Mouse (Mus musculus) left cerebral cortex, adult 2 months (tissue): ENCODE data around the gene Orm1. TPM values are rescaled to one million over a fixed set of nuclear protein-coding genes. Genes with fewer than 3 reads are reported as not detected.

Experiments
- DNase-seq, 2 experiments: peaks; one replicate each; pipeline ENCODE4 v3.0.0; 2021 to 2022; ENCODE audit warnings: low spot score in 2 of 2, mixed read lengths in 1 of 2; ENCODE audit errors: extremely low spot score in 1 of 2
- H3K27ac ChIP-seq: fragments of 200-600 bp; 2 replicates; pipeline ENCODE4 v1.8.1; 2022
- H3K4me3 ChIP-seq: fragments of 200-600 bp; 2 replicates; pipeline ENCODE4 v1.8.1; 2022
- CTCF ChIP-seq: fragments of 200-600 bp; IDR thresholded peaks from 2 replicates; pipeline ENCODE4 v1.8.1; 2022; ENCODE audit warnings: antibody characterized with exemption, mild to moderate bottlenecking, moderate library complexity
- intact Hi-C: fragments of 180-260 bp; cut with DNase I; formaldehyde crosslinking; loops from one replicate; pipeline ENCODE4 v1.15.1; 2025
- total RNA-seq, 2 experiments: library from RNA; stranded (reverse); gene quantifications; 2 replicates each; pipeline ENCODE4 v1.2.3; 2021

Orm1 gene
- total RNA-seq, 2 experiments from 2014 or later: not detected

GRCm38 (mm10) chr4:63362150-63362549 is 17.8 kb downstream of the Orm1 start, which contains the start of gene Orm2:
Gene Orm2 (plus strand): TSS chr4:63362449.
- intact Hi-C loops: no loop called here
- H3K4me3 ChIP-seq: no peak within 1 kb of the TSS
- no peak for DNase-seq
- no peak within 1 kb of the TSS for H3K27ac ChIP-seq
- no peak for TF ChIP-seq CTCF

GRCm38 (mm10) chr4:63368577-63368976 is 24.2 kb downstream of the Orm1 start:
- H3K27ac ChIP-seq: no peak overlapping the region
- peak; percentile 83 to 93 for DNase-seq
- TF ChIP-seq CTCF: peak; percentile 100
- no peak overlapping the region for H3K4me3 ChIP-seq
- intact Hi-C loops: loop anchor here (1.0 to 2.0 kb wide), 2 partner anchors 40 to 1122 kb away; no protein-coding TSS in a partner anchor

GRCm38 (mm10) chr4:63370897-63371296 is 26.5 kb downstream of the Orm1 start:
- no peak overlapping the region for H3K4me3 ChIP-seq
- DNase-seq: no peak
- TF ChIP-seq CTCF: no peak
- no peak overlapping the region for H3K27ac ChIP-seq
- intact Hi-C loops: no loop called here

- TF ChIP-seq CTCF: peak; percentile 57
- Histone ChIP-seq H3K27ac (no peak overlapping the region), H3K4me3 (no peak overlapping the region)
- DNase-seq: peak; percentile 22 to 24
- intact Hi-C loops: no loop called here
Observed at GRCm38 (mm10) chr4:63371890-63372289, 27.5 kb downstream of the Orm1 start.

- H3K27ac ChIP-seq: no peak overlapping the region
- no peak for DNase-seq
- no peak overlapping the region for H3K4me3 ChIP-seq
- TF ChIP-seq CTCF: no peak
- intact Hi-C loops: no loop called here
Observed at GRCm38 (mm10) chr4:63373404-63373803, 29.0 kb downstream of the Orm1 start.

GRCm38 (mm10) chr4:63374331-63374730 is 30.0 kb downstream of the Orm1 start:
- Histone ChIP-seq H3K27ac (no peak overlapping the region), H3K4me3 (no peak overlapping the region)
- intact Hi-C loops: no loop called here
- no peak for TF ChIP-seq CTCF
- DNase-seq: no peak

GRCm38 (mm10) chr4:63375367-63375766 is 31.0 kb downstream of the Orm1 start:
- no peak overlapping the region for H3K4me3 ChIP-seq
- DNase-seq: no peak
- no peak overlapping the region for H3K27ac ChIP-seq
- intact Hi-C loops: no loop called here
- no peak for TF ChIP-seq CTCF

- TF ChIP-seq CTCF: peak; percentile 17
- intact Hi-C loops: no loop called here
- Histone ChIP-seq H3K27ac (no peak overlapping the region), H3K4me3 (no peak overlapping the region)
- no peak for DNase-seq
Observed at GRCm38 (mm10) chr4:63377483-63377882, 33.1 kb downstream of the Orm1 start.

- H3K27ac ChIP-seq: no peak overlapping the region
- DNase-seq: no peak
- no peak overlapping the region for H3K4me3 ChIP-seq
- no peak for TF ChIP-seq CTCF
- intact Hi-C loops: no loop called here
Observed at GRCm38 (mm10) chr4:63382676-63383369, 38.5 kb downstream of the Orm1 start.

GRCm38 (mm10) chr4:63383474-63383873 is 39.1 kb downstream of the Orm1 start:
- no peak for DNase-seq
- Histone ChIP-seq H3K27ac (no peak overlapping the region), H3K4me3 (no peak overlapping the region)
- intact Hi-C loops: no loop called here
- no peak for TF ChIP-seq CTCF

GRCm38 (mm10) chr4:63384262-63384661 is 39.9 kb downstream of the Orm1 start:
- no peak for DNase-seq
- H3K27ac ChIP-seq: no peak overlapping the region
- no peak for TF ChIP-seq CTCF
- intact Hi-C loops: no loop called here
- no peak overlapping the region for H3K4me3 ChIP-seq

- intact Hi-C loops: no loop called here
- H3K4me3 ChIP-seq: no peak overlapping the region
- no peak overlapping the region for H3K27ac ChIP-seq
- DNase-seq: no peak
- no peak for TF ChIP-seq CTCF
Observed at GRCm38 (mm10) chr4:63385253-63385652, 40.9 kb downstream of the Orm1 start.

- intact Hi-C loops: no loop called here
- DNase-seq: no peak
- no peak overlapping the region for H3K27ac ChIP-seq
- H3K4me3 ChIP-seq: no peak overlapping the region
- TF ChIP-seq CTCF: no peak
Observed at GRCm38 (mm10) chr4:63385784-63386183, 41.4 kb downstream of the Orm1 start.
